Mouse (Mus musculus): ENCODE results near the gene Chmp2b.

Gene Chmp2b

DNA sequence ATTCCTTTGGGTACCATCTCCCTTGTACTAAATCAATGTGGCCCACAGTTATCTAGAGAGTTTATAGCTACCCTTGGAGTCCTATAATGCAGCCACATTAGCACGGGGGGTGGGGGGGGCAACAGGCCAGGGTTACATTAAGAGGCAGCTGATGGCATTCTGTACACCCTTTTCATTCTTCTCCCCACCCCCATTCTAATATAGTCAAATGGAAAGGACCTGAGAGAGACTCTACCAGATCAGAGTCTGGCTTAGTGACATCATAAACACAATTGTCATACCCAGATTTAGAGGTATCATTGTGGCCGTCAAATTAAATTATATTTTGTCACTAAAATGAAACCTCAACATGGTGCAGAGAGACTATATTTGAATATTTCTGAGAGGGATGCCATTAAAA is 36.5 kb downstream of the Chmp2b start:
- no peak for DNase-seq (ENCODE audit: low spot score)

DNA sequence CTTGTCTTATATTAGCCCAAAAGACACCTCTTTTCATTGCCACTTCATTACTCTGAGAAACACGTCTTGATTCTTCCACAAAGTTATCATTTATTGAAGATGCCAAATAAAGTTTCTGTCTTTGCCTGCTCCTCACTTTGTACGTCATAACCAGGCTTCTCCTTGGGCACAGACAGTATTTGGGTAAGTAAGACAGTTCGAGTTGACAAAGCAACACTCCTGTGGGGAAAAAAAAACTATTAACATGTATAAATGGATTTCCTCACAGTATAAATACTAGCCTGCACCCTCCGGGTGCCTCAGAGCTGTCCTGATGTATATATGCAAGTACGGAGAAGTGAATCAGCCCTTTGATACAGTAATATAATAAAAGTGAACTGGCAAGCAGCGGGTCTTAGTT is 42.3 kb downstream of the Chmp2b start, which contains the start of gene Pou1f1:
Gene Pou1f1, plus strand, starts transcription at position 301 of the 400 bp plus-strand sequence.
- no peak for DNase-seq (ENCODE audit: low spot score)

DNA sequence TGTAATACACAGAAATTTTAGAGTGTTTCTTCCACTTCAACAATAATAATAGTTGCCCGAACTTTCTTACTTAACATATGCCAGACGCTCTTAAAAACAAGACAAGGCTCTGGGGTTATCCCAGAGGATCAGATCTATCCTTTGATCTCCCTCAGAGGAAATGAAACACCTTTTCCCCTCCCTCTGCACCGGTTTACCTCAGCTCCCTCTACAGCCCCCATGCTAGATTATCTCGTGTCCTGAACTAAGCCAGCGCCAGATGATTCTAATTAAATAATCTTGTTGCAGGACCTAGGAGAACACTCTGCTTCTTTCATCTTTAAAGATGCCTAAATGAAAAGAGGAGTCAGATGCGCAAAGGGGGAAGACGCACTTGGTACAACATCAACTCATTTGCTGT is 48.3 kb downstream of the Chmp2b start:
- DNase-seq (ENCODE audit: low spot score), result no peak

DNA sequence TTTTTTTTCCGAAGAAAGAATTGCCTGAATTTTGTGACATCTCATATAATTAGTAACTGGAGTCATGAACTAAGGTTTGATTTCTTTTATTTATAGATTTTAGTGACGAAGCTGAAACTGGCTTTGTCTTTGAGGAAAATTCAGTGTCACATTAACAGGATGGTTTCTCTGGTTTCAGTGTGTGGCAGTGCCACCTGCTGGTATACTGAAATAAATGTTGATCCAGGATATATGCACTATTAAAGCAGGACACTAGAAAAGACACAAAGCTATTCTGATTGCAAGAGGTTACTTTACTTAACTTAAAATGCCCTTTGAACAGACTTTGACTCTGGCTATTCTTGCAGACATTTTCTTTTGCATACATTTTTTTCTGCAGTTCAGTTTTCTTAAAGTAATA is 65.5 kb downstream of the Chmp2b start:
- DNase-seq (ENCODE audit: low spot score), result no peak

DNA sequence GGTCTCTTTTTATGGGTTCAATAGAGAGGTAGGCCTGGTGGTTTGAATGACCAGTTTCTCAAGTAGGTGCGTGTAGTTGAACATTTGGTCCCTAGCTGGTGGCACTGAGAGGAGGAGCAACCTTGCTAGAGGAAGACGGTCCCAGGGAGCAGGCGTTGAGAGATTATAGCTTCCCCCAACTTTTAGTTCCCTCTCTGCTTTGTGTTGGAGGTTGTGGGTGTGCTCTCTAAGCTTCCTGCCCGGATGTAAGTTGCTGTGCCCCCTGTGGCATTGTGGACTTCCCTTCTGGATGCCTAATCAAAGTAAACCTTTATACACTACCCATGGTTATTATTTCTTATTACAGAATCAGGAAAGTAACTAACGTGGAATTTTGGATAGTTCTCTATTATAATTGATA is 66.5 kb downstream of the Chmp2b start:
- no peak for DNase-seq (ENCODE audit: low spot score)
